Mouse (Mus musculus) pancreas, adult 10 weeks (tissue): ENCODE results near the gene Trpc2. TPM values are rescaled to one million over a fixed set of nuclear protein-coding genes. Genes with fewer than 3 reads are reported as not detected.

Source experiments
- polyA plus RNA-seq: library from polyadenylated mRNA; stranded (reverse); fragments of 350-450 nt; fragmentation: Illumina TruSeq; extraction: RNeasy Lipid Tissue Mini Kit (QIAGEN cat#74804); gene quantifications from one replicate; pipeline ENCODE4 v1.2.3, GENCODE M21; 2015; ENCODE audit warnings: low read depth, low replicate concordance; ENCODE audit not compliant: insufficient read depth

Gene Trpc2
- not detected for polyA plus RNA-seq

GRCm38 (mm10) chr7:102082816-102083215 is at the start of gene Trpc2:
Gene Trpc2, plus strand, starts transcription at chr7:102083116.

GRCm38 (mm10) chr7:102065046-102065891 is 17.6 kb upstream of the Trpc2 start, which contains the start of the genes Rnf121, Xndc1 and Xntrpc:
Gene Rnf121, minus strand, starts transcription at chr7:102065469.
Gene Xndc1, plus strand, starts transcription at chr7:102065511.
Gene Xntrpc, plus strand, starts transcription at chr7:102065713.

GRCm38 (mm10) chr7:102101487-102101886 is 18.6 kb downstream of the Trpc2 start, which contains the start of gene Art1:
Gene Art1, plus strand, starts transcription at chr7:102101743.

GRCm38 (mm10) chr7:102109171-102109570 is 26.3 kb downstream of the Trpc2 start, which contains the start of gene Art5:
Gene Art5, minus strand, starts transcription at chr7:102109489.

GRCm38 (mm10) chr7:102116579-102117331 is 33.8 kb downstream of the Trpc2 start, which contains the start of gene Chrna10:
Gene Chrna10, minus strand, starts transcription at chr7:102116828.

Other genes with a start within 250 kb of the Trpc2 start
- gene Inppl1, start 244.9 kb upstream of the Trpc2 start, polyA plus RNA-seq: 24.1 TPM
- 7.3 TPM for gene Folr2, start 225.9 kb upstream of the Trpc2 start, polyA plus RNA-seq
- 6.8 TPM for gene Anapc15, start 219.4 kb upstream of the Trpc2 start, polyA plus RNA-seq
- gene Folr1, start 212.3 kb upstream of the Trpc2 start, polyA plus RNA-seq: 2.5 TPM
- gene Lamtor1, start 177.2 kb upstream of the Trpc2 start, polyA plus RNA-seq: 21.4 TPM
- not detected for gene Tomt, start 176.8 kb upstream of the Trpc2 start, polyA plus RNA-seq
- gene Lrrc51, start 149.2 kb upstream of the Trpc2 start, polyA plus RNA-seq: 12.1 TPM
- gene Numa1, start 149.0 kb upstream of the Trpc2 start, polyA plus RNA-seq: 26.7 TPM
- 5.5 TPM for gene Il18bp, start 64.4 kb upstream of the Trpc2 start, polyA plus RNA-seq
- gene Rnf121, start 17.6 kb upstream of the Trpc2 start, polyA plus RNA-seq: 7.9 TPM
- 7.2 TPM for gene Xndc1, start 17.6 kb upstream of the Trpc2 start, polyA plus RNA-seq
- 1.0 TPM for gene Xntrpc, start 17.4 kb upstream of the Trpc2 start, polyA plus RNA-seq
- gene Art1, start 18.6 kb downstream of the Trpc2 start, polyA plus RNA-seq: not detected
- gene Art5, start 26.4 kb downstream of the Trpc2 start, polyA plus RNA-seq: not detected
- not detected for gene Chrna10, start 33.7 kb downstream of the Trpc2 start, polyA plus RNA-seq
- gene Nup98, start 127.1 kb downstream of the Trpc2 start, polyA plus RNA-seq: 6.5 TPM
- gene Pgap2, start 127.1 kb downstream of the Trpc2 start, polyA plus RNA-seq: 12.6 TPM
- gene Rhog, start 172.9 kb downstream of the Trpc2 start, polyA plus RNA-seq: 16.1 TPM
- gene Stim1, start 184.7 kb downstream of the Trpc2 start, polyA plus RNA-seq: 9.1 TPM